Mouse (Mus musculus): ENCODE results near the gene Mtcl1. TPM values are rescaled to one million over a fixed set of nuclear protein-coding genes. Genes with fewer than 3 reads are reported as not detected.

Gene Mtcl1
- polyA plus RNA-seq, 1 experiment = 91.0 TPM

GRCm38 (mm10) chr17:66379900-66380857, 69.4 kb downstream of the Mtcl1 start:
- TF ChIP-seq CTCF (IDR thresholded peaks at IDR 0.05; ENCODE audit: low read depth, low read length) (no peak), EP300 (IDR thresholded peaks at IDR 0.05; ENCODE audit: insufficient read depth, low read depth, low read length) (no peak), POLR2A (IDR thresholded peaks at IDR 0.05; ENCODE audit: insufficient read depth, low read length) (no peak)
- H3K9me3 ChIP-seq (replicated peaks; ENCODE audit: control insufficient read depth, insufficient read depth, low read length, poor library complexity, severe bottlenecking) = no peaks in the 10 kb centered on the region
- H3K4me3 ChIP-seq (ENCODE audit: low read depth, low read length) = peak overlapping the region; percentile 16
- no peaks in the 10 kb centered on the region for H3K27me3 ChIP-seq (ENCODE audit: control insufficient read depth, insufficient read depth, low read length, poor library complexity, severe bottlenecking)
- H3K27ac ChIP-seq (ENCODE audit: insufficient read depth, low read length) = no peak overlapping the region
- H3K4me1 ChIP-seq (ENCODE audit: control insufficient read depth, insufficient read depth, low read length) = peaks cover 2% of the 10 kb centered on the region
- H3K36me3 ChIP-seq (ENCODE audit: control insufficient read depth, insufficient read depth, low read length, poor library complexity, severe bottlenecking) = peaks cover 23% of the 10 kb centered on the region
- H3K9ac ChIP-seq (ENCODE audit: low read depth, poor library complexity, severe bottlenecking) = no peak overlapping the region

- H3K27ac ChIP-seq (ENCODE audit: insufficient read depth, low read length) = no peak overlapping the region
- H3K9me3 ChIP-seq (replicated peaks; ENCODE audit: control insufficient read depth, insufficient read depth, low read length, poor library complexity, severe bottlenecking) = no peaks in the 10 kb centered on the region
- TF ChIP-seq EP300 (IDR thresholded peaks at IDR 0.05; ENCODE audit: insufficient read depth, low read depth, low read length) (no peak), CTCF (IDR thresholded peaks at IDR 0.05; ENCODE audit: low read depth, low read length) (no peak), POLR2A (IDR thresholded peaks at IDR 0.05; ENCODE audit: insufficient read depth, low read length) (no peak)
- H3K27me3 ChIP-seq (ENCODE audit: control insufficient read depth, insufficient read depth, low read length, poor library complexity, severe bottlenecking) = no peaks in the 10 kb centered on the region
- H3K36me3 ChIP-seq (ENCODE audit: control insufficient read depth, insufficient read depth, low read length, poor library complexity, severe bottlenecking) = peaks cover 20% of the 10 kb centered on the region
- H3K4me1 ChIP-seq (ENCODE audit: control insufficient read depth, insufficient read depth, low read length) = peaks cover 6% of the 10 kb centered on the region
- peak overlapping the region; percentile 16 for H3K4me3 ChIP-seq (ENCODE audit: low read depth, low read length)
- H3K9ac ChIP-seq (ENCODE audit: low read depth, poor library complexity, severe bottlenecking) = no peak overlapping the region
Observed at GRCm38 (mm10) chr17:66379308-66379707, 70.2 kb downstream of the Mtcl1 start.

- Histone ChIP-seq H3K4me1 (ENCODE audit: control insufficient read depth, insufficient read depth, low read length) (peaks cover 6% of the 10 kb centered on the region), H3K9me3 (replicated peaks; ENCODE audit: control insufficient read depth, insufficient read depth, low read length, poor library complexity, severe bottlenecking) (no peaks in the 10 kb centered on the region), H3K36me3 (ENCODE audit: control insufficient read depth, insufficient read depth, low read length, poor library complexity, severe bottlenecking) (peaks cover 20% of the 10 kb centered on the region), H3K9ac (ENCODE audit: low read depth, poor library complexity, severe bottlenecking) (no peak overlapping the region), H3K27ac (ENCODE audit: insufficient read depth, low read length) (no peak overlapping the region), H3K4me3 (ENCODE audit: low read depth, low read length) (no peak overlapping the region), H3K27me3 (ENCODE audit: control insufficient read depth, insufficient read depth, low read length, poor library complexity, severe bottlenecking) (no peaks in the 10 kb centered on the region)
- TF ChIP-seq POLR2A (IDR thresholded peaks at IDR 0.05; ENCODE audit: insufficient read depth, low read length) (no peak), CTCF (IDR thresholded peaks at IDR 0.05; ENCODE audit: low read depth, low read length) (no peak), EP300 (IDR thresholded peaks at IDR 0.05; ENCODE audit: insufficient read depth, low read depth, low read length) (no peak)
Observed at GRCm38 (mm10) chr17:66378127-66378526, 71.4 kb downstream of the Mtcl1 start.

- TF ChIP-seq CTCF (IDR thresholded peaks at IDR 0.05; ENCODE audit: low read depth, low read length) (no peak), POLR2A (IDR thresholded peaks at IDR 0.05; ENCODE audit: insufficient read depth, low read length) (no peak), EP300 (IDR thresholded peaks at IDR 0.05; ENCODE audit: insufficient read depth, low read depth, low read length) (no peak)
Observed at GRCm38 (mm10) chr17:66374633-66375272, 74.8 kb downstream of the Mtcl1 start.

GRCm38 (mm10) chr17:66370867-66371266, 78.7 kb downstream of the Mtcl1 start:
- Histone ChIP-seq H3K9ac (ENCODE audit: low read depth, poor library complexity, severe bottlenecking) (no peak overlapping the region), H3K9me3 (replicated peaks; ENCODE audit: control insufficient read depth, insufficient read depth, low read length, poor library complexity, severe bottlenecking) (no peaks in the 10 kb centered on the region), H3K27ac (ENCODE audit: insufficient read depth, low read length) (no peak overlapping the region), H3K4me3 (ENCODE audit: low read depth, low read length) (no peak overlapping the region), H3K36me3 (ENCODE audit: control insufficient read depth, insufficient read depth, low read length, poor library complexity, severe bottlenecking) (peaks cover 25% of the 10 kb centered on the region), H3K27me3 (ENCODE audit: control insufficient read depth, insufficient read depth, low read length, poor library complexity, severe bottlenecking) (no peaks in the 10 kb centered on the region), H3K4me1 (ENCODE audit: control insufficient read depth, insufficient read depth, low read length) (peaks cover 6% of the 10 kb centered on the region)
- TF ChIP-seq CTCF (IDR thresholded peaks at IDR 0.05; ENCODE audit: low read depth, low read length) (no peak), EP300 (IDR thresholded peaks at IDR 0.05; ENCODE audit: insufficient read depth, low read depth, low read length) (no peak), POLR2A (IDR thresholded peaks at IDR 0.05; ENCODE audit: insufficient read depth, low read length) (no peak)

More at GRCm38 (mm10) chr17:66374633-66375272, 74.8 kb downstream of the Mtcl1 start:
- Histone ChIP-seq H3K4me1 (ENCODE audit: control insufficient read depth, insufficient read depth, low read length) (peaks cover 6% of the 10 kb centered on the region), H3K9me3 (replicated peaks; ENCODE audit: control insufficient read depth, insufficient read depth, low read length, poor library complexity, severe bottlenecking) (no peaks in the 10 kb centered on the region), H3K27ac (ENCODE audit: insufficient read depth, low read length) (no peak overlapping the region), H3K4me3 (ENCODE audit: low read depth, low read length) (no peak overlapping the region), H3K9ac (ENCODE audit: low read depth, poor library complexity, severe bottlenecking) (no peak overlapping the region), H3K36me3 (ENCODE audit: control insufficient read depth, insufficient read depth, low read length, poor library complexity, severe bottlenecking) (peaks cover 23% of the 10 kb centered on the region), H3K27me3 (ENCODE audit: control insufficient read depth, insufficient read depth, low read length, poor library complexity, severe bottlenecking) (no peaks in the 10 kb centered on the region)

Measured in ES-Bruce4 (cell line).